ENCODE assay signal across 18 mouse cellular contexts in the genomic region with DNA sequence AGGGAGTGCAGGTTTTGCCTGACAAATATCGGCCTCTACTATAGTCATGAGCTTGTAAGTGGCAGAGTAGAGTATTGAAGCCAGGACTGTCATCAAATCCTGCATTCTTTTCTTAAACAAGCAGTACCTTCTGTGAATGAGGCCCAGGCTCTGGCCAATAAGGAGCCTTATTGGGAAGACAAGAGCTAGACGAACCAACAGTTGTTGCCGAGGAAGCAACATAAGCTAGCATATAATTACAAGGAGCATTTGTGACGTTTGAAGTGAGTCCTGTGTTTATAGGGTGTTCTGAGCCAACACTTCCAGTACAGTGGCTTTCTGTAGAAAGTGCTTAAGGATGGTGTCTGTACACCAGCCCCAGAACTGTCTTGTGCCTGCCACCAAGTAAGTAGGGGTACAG. TPM values are rescaled to one million over a fixed set of nuclear protein-coding genes. Genes with fewer than 3 reads are reported as not detected.
DNase-seq lines count a peak whose midpoint lies in the region; ATAC-seq and TF ChIP-seq lines count a peak whose summit lies in the region.
"Had no signal": no experiment of that assay in that cellular context is flagged by ENCODE, and none has a peak within 500 bp of the region (broad histone marks: within the 10 kb centered on the region; RNA-seq: fewer than 3 reads in every experiment).

No protein-coding gene starts in this region.

- whole genome bisulfite sequencing in lung, embryonic 16.5 days, result 49% methylated on average over 4 of the region's 4 CpGs
- 32% methylated on average over 4 of the region's 4 CpGs for WGBS in embryonic facial prominence, embryonic 13.5 days
- WGBS in hindbrain, embryonic 16.5 days, result 43% methylated on average over 4 of the region's 4 CpGs
- 31% methylated on average over 4 of the region's 4 CpGs for WGBS in neural tube, embryonic 15.5 days
- WGBS in intestine, embryonic 15.5 days, result 72% methylated on average over 4 of the region's 4 CpGs
- WGBS in intestine, postnatal 0 days, result 66% methylated on average over 4 of the region's 4 CpGs

- H3K4me2 ChIP-seq in lung, embryonic 16.5 days (ENCODE audit: low read depth, low read length), result no peak overlapping the region
- peak overlapping the region; percentile 81 for H3K4me2 ChIP-seq in embryonic facial prominence, embryonic 13.5 days
- peak overlapping the region; percentile 34 for H3K4me2 ChIP-seq in hindbrain, embryonic 16.5 days (ENCODE audit: low read length)
- peak overlapping the region; percentile 80 for H3K4me2 ChIP-seq in neural tube, embryonic 15.5 days
- H3K4me2 ChIP-seq in intestine, embryonic 15.5 days (replicated peaks), result no peak overlapping the region
- no peak overlapping the region for H3K4me2 ChIP-seq in intestine, postnatal 0 days (replicated peaks; ENCODE audit: low read depth)
- H3K4me2 ChIP-seq: midbrain, embryonic 12.5 days had no signal

- H3K36me3 ChIP-seq in lung, embryonic 16.5 days (ENCODE audit: control insufficient read depth, insufficient read depth, low read length), result no peaks in the 10 kb centered on the region
- no peaks in the 10 kb centered on the region for H3K36me3 ChIP-seq in embryonic facial prominence, embryonic 13.5 days
- H3K36me3 ChIP-seq in hindbrain, embryonic 16.5 days (ENCODE audit: control insufficient read depth, insufficient read depth, low read length), result no peaks in the 10 kb centered on the region
- H3K36me3 ChIP-seq in neural tube, embryonic 15.5 days, result no peaks in the 10 kb centered on the region
- H3K36me3 ChIP-seq in intestine, embryonic 15.5 days, result no peaks in the 10 kb centered on the region
- H3K36me3 ChIP-seq in intestine, postnatal 0 days (ENCODE audit: control insufficient read depth, insufficient read depth), result no peaks in the 10 kb centered on the region
- H3K36me3 ChIP-seq: midbrain, embryonic 12.5 days had no signal

- TF ChIP-seq CTCF in intestine, postnatal 0 days (IDR thresholded peaks at IDR 0.05; ENCODE audit: low read depth), result no peak

- no peak overlapping the region for H3K4me3 ChIP-seq in lung, embryonic 16.5 days (ENCODE audit: low read length)
- H3K4me3 ChIP-seq in embryonic facial prominence, embryonic 13.5 days, result no peak overlapping the region
- no peak overlapping the region for H3K4me3 ChIP-seq in hindbrain, embryonic 16.5 days (ENCODE audit: low read length)
- peak overlapping the region; percentile 90 for H3K4me3 ChIP-seq in neural tube, embryonic 15.5 days (replicated peaks)
- H3K4me3 ChIP-seq in intestine, embryonic 15.5 days (replicated peaks), result no peak overlapping the region
- H3K4me3 ChIP-seq in intestine, postnatal 0 days (ENCODE audit: low read depth, low read length), result no peak overlapping the region
- H3K4me3 ChIP-seq: layer of hippocampus, adult 2 months; midbrain, embryonic 12.5 days had no signal

- no peaks in the 10 kb centered on the region for H3K9me3 ChIP-seq in lung, embryonic 16.5 days (ENCODE audit: control insufficient read depth, low read length)
- no peaks in the 10 kb centered on the region for H3K9me3 ChIP-seq in embryonic facial prominence, embryonic 13.5 days
- no peaks in the 10 kb centered on the region for H3K9me3 ChIP-seq in hindbrain, embryonic 16.5 days (ENCODE audit: control insufficient read depth, low read length)
- H3K9me3 ChIP-seq in neural tube, embryonic 15.5 days (replicated peaks), result no peaks in the 10 kb centered on the region
- no peaks in the 10 kb centered on the region for H3K9me3 ChIP-seq in intestine, embryonic 15.5 days
- H3K9me3 ChIP-seq in intestine, postnatal 0 days (ENCODE audit: control insufficient read depth), result no peaks in the 10 kb centered on the region
- H3K9me3 ChIP-seq: midbrain, embryonic 12.5 days had no signal

- no peaks in the 10 kb centered on the region for H3K27me3 ChIP-seq in lung, embryonic 16.5 days (ENCODE audit: control insufficient read depth, insufficient read depth, low read depth, low read length)
- H3K27me3 ChIP-seq in embryonic facial prominence, embryonic 13.5 days, result no peaks in the 10 kb centered on the region
- no peaks in the 10 kb centered on the region for H3K27me3 ChIP-seq in hindbrain, embryonic 16.5 days (replicated peaks; ENCODE audit: control insufficient read depth, insufficient read depth, low read length)
- no peaks in the 10 kb centered on the region for H3K27me3 ChIP-seq in neural tube, embryonic 15.5 days (replicated peaks)
- no peaks in the 10 kb centered on the region for H3K27me3 ChIP-seq in intestine, embryonic 15.5 days (replicated peaks)
- H3K27me3 ChIP-seq in intestine, postnatal 0 days (replicated peaks; ENCODE audit: control insufficient read depth, insufficient read depth, low read length), result no peaks in the 10 kb centered on the region
- H3K27me3 ChIP-seq: midbrain, embryonic 12.5 days had no signal

- no peak for ATAC-seq in lung, embryonic 16.5 days (ENCODE audit: low read depth)
- no peak for ATAC-seq in embryonic facial prominence, embryonic 13.5 days (ENCODE audit: insufficient number of reproducible peaks, insufficient read depth, low FRiP score, low TSS enrichment, low read depth)
- ATAC-seq in hindbrain, embryonic 16.5 days, result no peak
- no peak for ATAC-seq in neural tube, embryonic 15.5 days (ENCODE audit: low FRiP score)
- no peak for ATAC-seq in intestine, embryonic 15.5 days
- ATAC-seq in intestine, postnatal 0 days, result no peak
- ATAC-seq: intestine, embryonic 16.5 days had no signal

- H3K27ac ChIP-seq in lung, embryonic 16.5 days (ENCODE audit: low read length), result peak overlapping the region; percentile 7; the same call in 1 of the 2 replicates
- 0 out of 2 replicates have a peak overlapping the region, but pooled peaks have one; percentile 14 for H3K27ac ChIP-seq in embryonic facial prominence, embryonic 13.5 days
- H3K27ac ChIP-seq in hindbrain, embryonic 16.5 days (ENCODE audit: low read depth, low read length), result no peak overlapping the region
- no peak overlapping the region; the same call in 1 of the 2 replicates for H3K27ac ChIP-seq in neural tube, embryonic 15.5 days (replicated peaks)
- H3K27ac ChIP-seq in intestine, embryonic 15.5 days, result no peak overlapping the region
- no peak overlapping the region for H3K27ac ChIP-seq in intestine, postnatal 0 days (ENCODE audit: low read depth, low read length)
- H3K27ac ChIP-seq: layer of hippocampus, adult 2 months; midbrain, embryonic 12.5 days; stomach, postnatal 0 days had no signal

- no peak for DNase-seq in lung, adult 18-20 months
- DNase-seq: cerebellum, postnatal 10 days; embryo, embryonic 11 days; gastrocnemius, postnatal 25 days; heart, postnatal 14 days; lung, adult 2 months; lung, postnatal 4 days; right cerebral cortex, postnatal 25 days had no signal

- peaks cover 42% of the 10 kb centered on the region for H3K4me1 ChIP-seq in lung, embryonic 16.5 days (replicated peaks; ENCODE audit: control insufficient read depth, insufficient read depth, low read length)
- H3K4me1 ChIP-seq in embryonic facial prominence, embryonic 13.5 days, result peaks cover 88% of the 10 kb centered on the region
- peaks cover 65% of the 10 kb centered on the region for H3K4me1 ChIP-seq in hindbrain, embryonic 16.5 days (ENCODE audit: control insufficient read depth, insufficient read depth, low read depth, low read length)
- peaks cover 88% of the 10 kb centered on the region for H3K4me1 ChIP-seq in neural tube, embryonic 15.5 days
- peaks cover 43% of the 10 kb centered on the region for H3K4me1 ChIP-seq in intestine, embryonic 15.5 days (replicated peaks)
- H3K4me1 ChIP-seq in intestine, postnatal 0 days (replicated peaks; ENCODE audit: control insufficient read depth, insufficient read depth, low read length), result peaks cover 11% of the 10 kb centered on the region; the same call in 1 of the 2 replicates

- no peak overlapping the region for H3K9ac ChIP-seq in lung, embryonic 16.5 days (ENCODE audit: low read length)
- H3K9ac ChIP-seq in embryonic facial prominence, embryonic 13.5 days, result no peak overlapping the region
- no peak overlapping the region for H3K9ac ChIP-seq in hindbrain, embryonic 16.5 days (ENCODE audit: low read depth, low read length)
- H3K9ac ChIP-seq in neural tube, embryonic 15.5 days (replicated peaks), result no peak overlapping the region
- no peak overlapping the region for H3K9ac ChIP-seq in intestine, embryonic 15.5 days
- no peak overlapping the region for H3K9ac ChIP-seq in intestine, postnatal 0 days (ENCODE audit: low read depth, low read length)
- H3K9ac ChIP-seq: midbrain, embryonic 12.5 days had no signal

RNA-seq across cellular contexts. Expression of a gene that starts 5.9 kb away (rescaled TPM):
- 40.5 and 40.6 TPM in 2 replicates for polyA plus RNA-seq in lung, embryonic 16.5 days (2015; fragmentation: Nextera tagmentation; extraction: Ambion mirVana)
- polyA plus RNA-seq in embryonic facial prominence, embryonic 13.5 days (2015; fragmentation: Nextera tagmentation; extraction: Ambion mirVana), result 95.5 and 104 TPM in 2 replicates
- polyA plus RNA-seq in hindbrain, embryonic 16.5 days (2015; fragmentation: Nextera tagmentation; extraction: Ambion mirVana), result 79.0 and 82.0 TPM in 2 replicates
- polyA plus RNA-seq in neural tube, embryonic 15.5 days (2015; fragmentation: Nextera tagmentation; extraction: Ambion mirVana), result 84.8 and 89.7 TPM in 2 replicates
- 21.3 and 22.4 TPM in 2 replicates for polyA plus RNA-seq in intestine, embryonic 15.5 days (2015; fragmentation: Nextera tagmentation; extraction: Ambion mirVana)
- polyA plus RNA-seq in intestine, postnatal 0 days (2015; fragmentation: Nextera tagmentation; extraction: Ambion mirVana), result 13.0 and 14.2 TPM in 2 replicates

Comparison
In these comparisons a context has a peak if more than half of its experiments do, and no peak if none do; other contexts are left out.
1. H3K27ac ChIP-seq: peak in lung, embryonic 16.5 days (single experiment) and embryonic facial prominence, embryonic 13.5 days (single experiment); none in hindbrain, embryonic 16.5 days (single experiment), neural tube, embryonic 15.5 days (single experiment), intestine, embryonic 15.5 days (single experiment) and intestine, postnatal 0 days (single experiment).
2. H3K4me2 ChIP-seq: peak in embryonic facial prominence, embryonic 13.5 days (single experiment), hindbrain, embryonic 16.5 days (single experiment) and neural tube, embryonic 15.5 days (single experiment); none in lung, embryonic 16.5 days (single experiment), intestine, embryonic 15.5 days (single experiment) and intestine, postnatal 0 days (single experiment).